Mouse (Mus musculus): ENCODE data around the gene Ism1. TPM values are rescaled to one million over a fixed set of nuclear protein-coding genes. Genes with fewer than 3 reads are reported as not detected.

The Ism1 gene
- polyA plus RNA-seq, 1 experiment from 2014 or later = 0.14 TPM

DNA sequence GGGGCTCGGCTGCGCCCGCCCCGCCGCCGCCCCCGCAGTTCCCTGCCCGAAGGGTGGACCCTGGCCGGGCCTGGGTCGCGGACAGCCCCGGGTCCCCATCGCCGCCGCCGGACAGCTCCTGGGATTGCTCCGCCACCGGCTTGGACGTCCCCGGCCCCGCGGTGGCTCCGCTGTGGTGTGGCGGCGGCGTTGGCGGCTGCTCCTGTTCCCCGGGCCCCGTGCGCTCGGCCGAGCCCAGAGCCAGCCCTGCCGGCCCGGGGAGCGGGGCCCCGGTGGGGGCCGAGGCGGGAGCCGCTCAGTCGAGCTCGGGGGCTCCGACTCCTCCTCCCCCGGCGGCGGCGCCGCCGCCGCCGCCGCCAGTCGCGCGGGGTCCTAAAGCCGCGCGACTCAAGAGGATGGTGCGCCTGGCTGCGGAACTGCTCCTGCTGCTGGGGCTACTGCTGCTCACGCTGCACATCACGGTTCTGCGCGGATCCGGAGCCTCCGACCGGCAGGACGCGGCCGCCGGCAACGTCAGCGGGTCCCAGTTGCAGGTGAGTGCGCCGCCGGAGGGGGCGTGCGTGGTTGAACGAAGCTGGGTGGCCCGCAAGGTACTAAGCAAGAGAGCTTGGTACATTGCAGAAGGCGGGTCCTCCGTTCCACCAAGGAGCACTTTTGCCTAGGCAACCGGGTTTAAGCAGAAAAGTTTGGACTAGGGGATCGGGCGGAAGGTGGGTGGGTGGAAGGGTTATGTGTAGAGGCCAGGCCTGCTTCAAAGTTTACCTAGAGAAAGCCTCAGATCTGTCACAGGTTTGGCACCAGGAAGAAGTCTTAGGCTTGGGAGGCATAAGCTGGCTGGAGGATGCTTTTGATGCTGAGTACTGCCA, 530 bp downstream of the Ism1 start:
- peaks cover 64% of the 10 kb centered on the region for H3K27me3 ChIP-seq (replicated peaks)

DNA sequence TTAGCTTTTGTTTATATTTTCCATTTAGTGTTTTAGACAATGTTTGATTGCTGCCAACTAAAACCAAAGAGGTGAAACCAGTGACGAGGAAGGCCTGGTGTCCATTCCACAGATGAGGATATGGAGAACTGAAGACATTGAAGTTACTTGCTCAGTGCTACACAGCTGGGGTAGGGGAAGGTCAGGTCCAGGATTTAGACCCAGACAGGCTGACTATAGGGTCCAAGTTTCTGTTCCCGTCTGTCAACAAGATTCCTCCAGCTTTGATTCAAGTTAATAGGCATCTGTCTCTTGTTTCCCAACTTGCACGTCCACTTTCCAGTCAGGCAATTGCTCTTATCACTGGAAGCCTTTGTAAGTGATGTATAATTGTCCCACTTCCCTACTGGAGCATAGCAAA, 4.6 kb downstream of the Ism1 start:
- Histone ChIP-seq H3K36me3 (no peaks in the 10 kb centered on the region), H3K4me2 (no peak overlapping the region), H3K9me3 (replicated peaks) (no peaks in the 10 kb centered on the region), H3K4me1 (no peaks in the 10 kb centered on the region), H3K9ac (no peak overlapping the region), H3K27ac (no peak overlapping the region), H3K4me3 (no peak overlapping the region), H3K27me3 (replicated peaks) (peaks cover 35% of the 10 kb centered on the region)
- 56% methylated on average over 3 of the region's 3 CpGs for WGBS (ENCODE audit: insufficient replicate concordance)
- no peak for ATAC-seq

More for the DNA sequence above, 530 bp downstream of the Ism1 start:
- Histone ChIP-seq H3K4me3 (peak overlapping the region; percentile 58), H3K27ac (no peak overlapping the region), H3K9ac (0 out of 2 replicates have a peak overlapping the region, but pooled peaks have one; percentile 9), H3K4me2 (peak overlapping the region; percentile 74), H3K9me3 (replicated peaks) (no peaks in the 10 kb centered on the region), H3K4me1 (no peaks in the 10 kb centered on the region), H3K36me3 (no peaks in the 10 kb centered on the region)
- WGBS (ENCODE audit: insufficient replicate concordance) = under 1% methylated on average over 77 of the region's 84 CpGs
- ATAC-seq = peak; percentile 49

DNA sequence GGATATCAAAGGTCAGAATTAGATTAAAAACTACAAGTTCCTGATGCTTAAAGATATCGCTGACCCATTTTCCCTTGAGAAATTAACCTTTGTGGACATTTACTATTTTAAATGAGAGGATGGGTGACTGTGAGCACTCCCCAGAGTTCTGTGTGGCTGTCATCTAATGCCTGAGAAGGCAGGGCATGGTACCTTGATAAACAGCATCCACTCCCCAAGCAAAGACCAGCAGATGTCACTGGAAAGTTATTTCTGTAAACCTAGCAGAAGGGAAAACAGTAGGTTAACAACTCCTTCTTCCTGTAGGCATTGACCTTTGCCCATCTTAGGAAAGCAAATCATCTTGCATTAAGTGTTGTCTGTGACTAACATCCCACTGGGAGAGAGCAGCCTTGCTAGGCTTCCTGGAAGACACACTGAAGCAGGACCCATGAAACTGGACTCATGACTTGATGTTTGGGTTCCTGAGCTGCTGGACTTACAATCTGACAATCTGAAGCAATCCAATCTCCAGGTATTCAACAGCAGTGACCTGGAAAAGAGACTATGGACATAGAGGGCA, 11.5 kb downstream of the Ism1 start:
- Histone ChIP-seq H3K4me2 (no peak overlapping the region), H3K9me3 (replicated peaks) (no peaks in the 10 kb centered on the region), H3K27me3 (replicated peaks) (no peaks in the 10 kb centered on the region), H3K9ac (no peak overlapping the region), H3K36me3 (no peaks in the 10 kb centered on the region), H3K4me1 (no peaks in the 10 kb centered on the region), H3K27ac (no peak overlapping the region), H3K4me3 (no peak overlapping the region)
- ATAC-seq = no peak
- 67% methylated on average over 1 of the region's 1 CpGs for WGBS (ENCODE audit: insufficient replicate concordance)

DNA sequence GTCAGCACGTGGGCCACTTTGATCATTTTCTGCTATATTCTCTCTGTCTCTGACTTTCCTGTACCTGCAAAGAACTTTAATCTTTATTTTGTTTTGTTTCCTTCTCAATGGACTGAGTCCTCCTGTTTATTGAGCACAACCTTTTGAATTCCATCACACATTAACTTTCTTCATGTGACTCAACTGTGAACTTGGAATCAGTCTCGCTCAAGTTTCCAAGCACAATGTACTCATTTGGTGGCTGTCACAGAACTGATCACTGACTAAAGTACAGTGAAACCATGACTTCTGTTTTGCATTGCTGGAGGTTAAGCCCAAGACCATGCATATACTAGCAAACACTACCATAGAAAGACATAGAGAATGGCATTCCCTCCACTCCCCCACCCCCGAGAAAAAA, 15.5 kb downstream of the Ism1 start:
- no peak for ATAC-seq
- Histone ChIP-seq H3K36me3 (no peaks in the 10 kb centered on the region), H3K4me3 (no peak overlapping the region), H3K9me3 (replicated peaks) (no peaks in the 10 kb centered on the region), H3K27ac (no peak overlapping the region), H3K27me3 (replicated peaks) (no peaks in the 10 kb centered on the region), H3K4me1 (no peaks in the 10 kb centered on the region), H3K4me2 (no peak overlapping the region), H3K9ac (no peak overlapping the region)
- 73% methylated on average over 3 of the region's 3 CpGs for WGBS (ENCODE audit: insufficient replicate concordance)

DNA sequence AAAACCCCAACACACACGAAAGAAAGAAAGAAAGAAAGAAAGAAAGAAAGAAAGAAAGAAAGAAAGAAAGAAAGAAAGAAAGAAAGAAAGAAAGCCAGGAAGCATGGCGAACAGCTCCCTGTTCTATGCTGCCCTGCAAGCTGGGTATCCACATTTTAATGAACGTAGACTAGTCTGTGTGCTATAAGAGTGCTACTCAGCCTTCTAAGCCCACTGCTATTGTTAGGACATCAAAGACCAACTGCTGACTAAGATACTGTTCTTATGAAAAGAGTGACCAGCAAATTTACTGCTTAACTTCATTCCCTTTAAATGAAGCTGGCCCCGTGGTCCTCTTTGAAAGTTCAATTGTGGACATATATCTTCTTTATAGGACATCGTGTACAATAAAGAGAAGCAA, 16.7 kb downstream of the Ism1 start:
- no peaks in the 10 kb centered on the region for H3K4me1 ChIP-seq
- H3K9ac ChIP-seq = no peak overlapping the region
- 63% methylated on average over 5 of the region's 5 CpGs for WGBS (ENCODE audit: insufficient replicate concordance)
- no peak overlapping the region for H3K27ac ChIP-seq
- H3K9me3 ChIP-seq (replicated peaks) = no peaks in the 10 kb centered on the region
- no peak overlapping the region for H3K4me3 ChIP-seq
- no peak overlapping the region for H3K4me2 ChIP-seq
- H3K36me3 ChIP-seq = no peaks in the 10 kb centered on the region
- no peak for ATAC-seq
- H3K27me3 ChIP-seq (replicated peaks) = no peaks in the 10 kb centered on the region

DNA sequence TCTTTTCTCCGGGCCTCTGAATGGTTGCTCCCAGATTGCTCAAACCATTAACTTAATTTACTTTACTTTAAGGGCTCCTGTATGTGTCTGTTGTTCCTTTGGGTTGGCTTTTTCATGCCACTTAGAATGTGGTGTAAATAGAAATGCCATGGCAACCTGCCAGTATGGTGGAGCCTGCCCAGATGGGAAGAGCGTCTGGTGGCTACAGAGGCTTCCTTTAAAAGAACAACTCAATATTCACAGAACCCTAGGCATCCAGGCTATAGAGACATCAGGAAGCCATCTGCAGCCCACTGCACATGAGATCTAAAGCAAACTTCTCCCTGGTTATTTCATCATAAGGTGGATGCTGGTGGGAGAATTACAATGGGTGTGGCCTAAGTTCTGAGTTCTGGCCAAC, 18.6 kb downstream of the Ism1 start:
- Histone ChIP-seq H3K27ac (no peak overlapping the region), H3K27me3 (replicated peaks) (no peaks in the 10 kb centered on the region), H3K9ac (no peak overlapping the region), H3K36me3 (no peaks in the 10 kb centered on the region), H3K4me2 (no peak overlapping the region), H3K4me1 (no peaks in the 10 kb centered on the region), H3K9me3 (replicated peaks) (peaks cover 6% of the 10 kb centered on the region; the same call in 1 of the 2 replicates), H3K4me3 (no peak overlapping the region)
- ATAC-seq = no peak
- WGBS (ENCODE audit: insufficient replicate concordance) = 76% methylated on average over 2 of the region's 2 CpGs

DNA sequence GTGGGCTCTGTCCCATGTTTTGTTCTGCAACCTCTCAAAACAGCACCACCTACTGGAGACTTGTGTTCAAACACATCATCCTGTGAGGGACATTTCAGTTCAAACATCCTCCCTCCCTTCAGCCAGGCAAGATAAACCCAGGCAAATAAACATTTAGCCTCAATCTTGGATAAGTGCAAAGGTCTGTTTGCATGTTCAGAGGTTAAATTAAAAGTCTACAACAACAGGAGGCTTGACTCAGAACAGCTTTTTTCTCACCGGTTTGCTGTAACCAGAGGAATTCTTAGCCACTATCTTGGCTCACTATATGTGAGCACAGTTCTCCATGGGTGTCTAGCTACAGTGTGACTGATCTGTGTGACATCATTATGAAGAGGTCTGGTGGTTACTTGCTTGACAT, 22.6 kb downstream of the Ism1 start:
- Histone ChIP-seq H3K36me3 (no peaks in the 10 kb centered on the region), H3K9ac (no peak overlapping the region), H3K9me3 (replicated peaks) (peaks cover 6% of the 10 kb centered on the region; the same call in 1 of the 2 replicates), H3K4me3 (no peak overlapping the region), H3K4me2 (no peak overlapping the region), H3K27ac (no peak overlapping the region), H3K27me3 (replicated peaks) (no peaks in the 10 kb centered on the region), H3K4me1 (no peaks in the 10 kb centered on the region)
- WGBS (ENCODE audit: insufficient replicate concordance) = 70% methylated on average over 1 of the region's 1 CpGs
- ATAC-seq = no peak

DNA sequence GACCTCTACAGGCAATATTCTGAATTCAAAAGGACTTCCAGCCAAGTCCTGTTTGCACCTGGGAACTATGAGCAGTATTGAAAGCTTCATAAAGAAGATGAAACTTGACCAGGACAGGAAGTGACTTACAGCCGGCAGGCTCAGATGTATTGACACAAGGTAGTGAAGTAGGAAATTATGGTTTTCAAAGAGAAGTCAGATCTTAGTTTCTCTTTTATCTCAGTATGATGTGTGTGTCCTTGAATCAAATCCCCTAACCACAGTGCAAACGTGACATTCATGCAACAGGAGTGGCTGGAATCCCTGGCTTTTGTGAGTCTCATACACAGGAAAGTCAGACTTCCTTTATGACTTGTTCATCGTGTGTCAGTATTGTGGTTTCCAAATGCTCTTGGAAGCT, 27.0 kb downstream of the Ism1 start:
- Histone ChIP-seq H3K4me3 (no peak overlapping the region), H3K4me1 (no peaks in the 10 kb centered on the region), H3K27me3 (replicated peaks) (no peaks in the 10 kb centered on the region), H3K9me3 (replicated peaks) (peaks cover 6% of the 10 kb centered on the region; the same call in 1 of the 2 replicates), H3K9ac (no peak overlapping the region), H3K27ac (no peak overlapping the region), H3K4me2 (no peak overlapping the region), H3K36me3 (no peaks in the 10 kb centered on the region)
- 39% methylated on average over 3 of the region's 3 CpGs for whole genome bisulfite sequencing (ENCODE audit: insufficient replicate concordance)
- ATAC-seq = no peak

DNA sequence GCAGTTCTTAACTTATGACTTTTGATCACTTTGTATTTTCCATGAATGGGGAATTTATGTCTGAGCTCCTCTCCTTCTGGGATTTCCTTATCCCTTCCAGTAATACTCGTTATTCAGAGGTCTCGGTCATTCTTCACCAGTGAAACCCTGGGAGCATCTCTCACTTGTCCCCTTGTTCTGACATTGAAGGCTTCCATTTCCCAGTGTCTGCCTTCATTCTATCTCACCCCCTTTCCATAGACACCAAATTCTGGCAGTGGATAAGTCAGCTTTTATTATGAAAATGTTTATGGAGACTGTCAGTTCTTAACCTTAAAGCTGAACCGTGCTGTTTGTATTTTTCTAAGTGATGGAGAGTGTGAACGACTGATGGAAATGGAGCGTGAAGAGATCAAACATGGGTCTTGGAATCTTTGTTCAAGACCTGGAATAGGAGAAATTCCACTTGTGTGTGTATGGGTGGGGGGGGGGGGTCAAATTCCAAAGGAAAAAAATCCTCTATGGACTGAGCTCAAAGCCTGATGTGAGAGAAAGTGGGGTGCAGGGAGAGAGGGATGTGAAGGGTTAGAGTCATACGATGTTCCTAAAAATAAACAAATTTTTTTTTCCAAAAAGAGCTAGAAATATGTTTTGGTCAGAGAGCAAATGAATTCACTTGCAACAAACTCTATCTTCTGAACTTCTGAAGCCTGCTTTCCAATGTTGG, 30.4 kb downstream of the Ism1 start:
- WGBS (ENCODE audit: insufficient replicate concordance) = 64% methylated on average over 6 of the region's 6 CpGs
- Histone ChIP-seq H3K27ac (no peak overlapping the region), H3K9ac (no peak overlapping the region), H3K36me3 (no peaks in the 10 kb centered on the region), H3K4me2 (no peak overlapping the region), H3K9me3 (replicated peaks) (no peaks in the 10 kb centered on the region), H3K4me1 (no peaks in the 10 kb centered on the region), H3K27me3 (replicated peaks) (no peaks in the 10 kb centered on the region), H3K4me3 (no peak overlapping the region)
- no peak for ATAC-seq

DNA sequence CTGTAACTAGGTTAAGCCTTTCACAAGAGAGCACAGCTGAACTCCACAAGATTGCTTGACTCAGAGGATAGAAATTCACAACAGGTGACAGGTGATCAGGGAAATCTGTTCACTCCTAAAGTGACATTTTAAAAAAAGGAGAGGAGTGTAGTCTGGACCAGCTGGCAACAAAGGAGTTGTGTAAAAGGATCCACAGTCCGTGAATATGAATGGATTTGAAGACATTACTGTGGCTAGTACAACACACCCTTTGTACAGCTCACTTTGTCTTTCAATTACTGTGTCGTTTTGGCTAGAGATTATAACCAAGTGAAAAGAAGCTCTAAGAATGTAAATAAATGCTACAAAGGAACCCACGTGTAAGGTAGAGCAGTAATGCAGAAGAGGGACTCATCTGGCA, 33.7 kb downstream of the Ism1 start:
- WGBS (ENCODE audit: insufficient replicate concordance) = 54% methylated on average over 3 of the region's 3 CpGs
- Histone ChIP-seq H3K27ac (no peak overlapping the region), H3K9ac (no peak overlapping the region), H3K4me1 (no peaks in the 10 kb centered on the region), H3K4me2 (no peak overlapping the region), H3K4me3 (no peak overlapping the region), H3K27me3 (replicated peaks) (no peaks in the 10 kb centered on the region), H3K9me3 (replicated peaks) (no peaks in the 10 kb centered on the region), H3K36me3 (no peaks in the 10 kb centered on the region)
- no peak for ATAC-seq

DNA sequence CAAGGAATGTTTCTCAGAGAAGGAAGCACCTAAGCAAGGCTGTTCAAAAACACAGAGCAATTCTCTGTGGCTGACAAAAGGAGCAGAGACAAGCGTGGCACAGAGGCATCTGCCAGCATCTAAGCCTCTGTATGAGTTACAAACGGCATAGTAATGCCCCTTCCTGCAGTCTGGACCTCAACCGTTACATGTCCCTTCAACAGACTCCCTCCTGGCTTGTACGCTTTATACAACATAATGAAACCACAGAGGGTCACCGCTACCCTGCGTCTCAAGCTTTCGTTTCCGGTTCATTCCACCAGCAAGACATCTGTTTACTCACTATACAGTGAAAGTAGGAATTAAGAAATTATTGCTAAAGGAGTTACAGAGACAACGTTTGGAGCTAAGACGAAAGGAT, 34.1 kb downstream of the Ism1 start:
- no peaks in the 10 kb centered on the region for H3K36me3 ChIP-seq
- H3K9ac ChIP-seq = no peak overlapping the region
- no peaks in the 10 kb centered on the region for H3K4me1 ChIP-seq
- no peak for ATAC-seq
- H3K9me3 ChIP-seq (replicated peaks) = no peaks in the 10 kb centered on the region
- H3K4me3 ChIP-seq = no peak overlapping the region
- 75% methylated on average over 10 of the region's 10 CpGs for WGBS (ENCODE audit: insufficient replicate concordance)
- H3K4me2 ChIP-seq = no peak overlapping the region
- H3K27me3 ChIP-seq (replicated peaks) = no peaks in the 10 kb centered on the region
- H3K27ac ChIP-seq = no peak overlapping the region

DNA sequence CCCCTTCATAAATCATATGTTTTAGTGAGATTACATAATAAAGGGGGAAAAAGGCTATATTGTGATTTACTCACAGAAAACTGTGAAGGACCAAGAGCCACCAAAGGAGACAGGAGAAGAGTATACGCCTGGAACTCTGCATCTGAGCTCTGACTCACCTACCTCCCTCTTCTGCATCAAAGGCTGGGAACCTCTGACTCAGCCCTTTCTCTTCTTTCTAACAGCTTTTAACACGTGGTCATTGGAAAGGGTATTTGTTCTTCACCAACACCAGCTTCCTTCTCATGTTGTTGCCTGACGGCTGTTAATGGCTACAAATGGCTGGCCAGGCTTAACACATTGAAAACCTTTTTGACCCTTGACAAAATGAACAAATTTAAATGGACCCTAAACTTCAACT, 36.2 kb downstream of the Ism1 start:
- H3K27me3 ChIP-seq (replicated peaks) = no peaks in the 10 kb centered on the region
- no peak for ATAC-seq
- no peaks in the 10 kb centered on the region for H3K9me3 ChIP-seq (replicated peaks)
- no peaks in the 10 kb centered on the region for H3K4me1 ChIP-seq
- no peak overlapping the region for H3K27ac ChIP-seq
- no peak overlapping the region for H3K4me3 ChIP-seq
- H3K4me2 ChIP-seq = no peak overlapping the region
- H3K36me3 ChIP-seq = no peaks in the 10 kb centered on the region
- no peak overlapping the region for H3K9ac ChIP-seq
- 56% methylated on average over 3 of the region's 3 CpGs for WGBS (ENCODE audit: insufficient replicate concordance)
